Mouse (Mus musculus) E14TG2a.4 (cell line): ENCODE measurements around the gene Adora2a.

Experiments used
- H3K27me3 ChIP-seq: 2 replicates; pipeline ENCODE4 v1.6.1; 2014; ENCODE audit warnings: low read length, control low read depth; ENCODE audit not compliant: insufficient read depth
- H3K36me3 ChIP-seq: 2 replicates; pipeline ENCODE4 v1.6.1; 2014; ENCODE audit warnings: low read length, control low read depth; ENCODE audit not compliant: insufficient read depth
- H3K4me1 ChIP-seq: replicated peaks from 2 replicates; pipeline ENCODE4 v1.6.1; 2014; ENCODE audit warnings: low read depth, low read length, control low read depth
- H3K4me3 ChIP-seq: replicated peaks from 2 replicates; pipeline ENCODE4 v1.5.1; 2014; ENCODE audit warnings: mild to moderate bottlenecking, low read length
- H3K9me3 ChIP-seq: 2 replicates; pipeline ENCODE4 v1.6.1; 2014; ENCODE audit warnings: low read length, control low read depth
- CTCF ChIP-seq: conservative IDR thresholded peaks from 2 replicates; pipeline ENCODE4 v1.5.1; 2014; ENCODE audit warnings: low read length
- NANOG ChIP-seq: IDR thresholded peaks from 2 replicates; pipeline ENCODE4 v1.6.1; 2014; ENCODE audit warnings: borderline replicate concordance, low read length, mixed read lengths
- POU5F1 ChIP-seq: IDR thresholded peaks from 2 replicates; pipeline ENCODE4 v1.6.1; 2014; ENCODE audit warnings: low read length, borderline replicate concordance

Gene Adora2a

GRCm38 (mm10) chr10:75316908-75317761 lies 458 bp downstream of the Adora2a start:
- peaks cover 20% of the 10 kb centered on the region for H3K4me1 ChIP-seq
- H3K9me3 ChIP-seq, result peaks cover 5% of the 10 kb centered on the region; the same call in 1 of the 2 replicates
- peaks cover 8% of the 10 kb centered on the region for H3K36me3 ChIP-seq
- H3K4me3 ChIP-seq, result peak overlapping the region; percentile 84
- peaks cover 65% of the 10 kb centered on the region for H3K27me3 ChIP-seq
- no peak for TF ChIP-seq CTCF
- no peak for TF ChIP-seq POU5F1
- no peak for TF ChIP-seq NANOG

DNA sequence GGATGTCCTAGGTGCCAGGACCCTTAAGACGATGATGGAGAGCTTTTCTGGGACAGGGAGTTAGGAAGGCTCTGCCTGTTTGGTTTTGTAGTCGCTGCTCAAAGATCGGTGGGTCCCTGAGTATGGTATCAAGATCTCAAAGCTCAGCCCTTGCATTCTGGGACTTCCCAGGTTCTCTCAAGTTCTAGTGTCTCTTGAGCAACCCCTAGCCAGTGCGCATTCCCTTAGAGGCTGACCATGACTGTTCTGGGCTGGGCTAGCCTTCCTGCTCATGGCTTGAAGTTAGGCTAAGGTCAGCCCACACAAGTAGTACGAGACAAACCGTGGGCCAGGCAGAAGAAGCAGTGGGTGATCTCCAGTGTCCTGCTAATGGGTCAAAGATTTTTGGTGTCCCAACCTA lies 1.5 kb downstream of the Adora2a start:
- Histone ChIP-seq H3K27me3 (peaks cover 73% of the 10 kb centered on the region), H3K4me3 (0 out of 2 replicates have a peak overlapping the region, but pooled peaks have one; percentile 84), H3K36me3 (no peaks in the 10 kb centered on the region), H3K9me3 (peaks cover 5% of the 10 kb centered on the region; the same call in 1 of the 2 replicates), H3K4me1 (peaks cover 15% of the 10 kb centered on the region)
- TF ChIP-seq POU5F1 (no peak), NANOG (no peak), CTCF (no peak)

DNA sequence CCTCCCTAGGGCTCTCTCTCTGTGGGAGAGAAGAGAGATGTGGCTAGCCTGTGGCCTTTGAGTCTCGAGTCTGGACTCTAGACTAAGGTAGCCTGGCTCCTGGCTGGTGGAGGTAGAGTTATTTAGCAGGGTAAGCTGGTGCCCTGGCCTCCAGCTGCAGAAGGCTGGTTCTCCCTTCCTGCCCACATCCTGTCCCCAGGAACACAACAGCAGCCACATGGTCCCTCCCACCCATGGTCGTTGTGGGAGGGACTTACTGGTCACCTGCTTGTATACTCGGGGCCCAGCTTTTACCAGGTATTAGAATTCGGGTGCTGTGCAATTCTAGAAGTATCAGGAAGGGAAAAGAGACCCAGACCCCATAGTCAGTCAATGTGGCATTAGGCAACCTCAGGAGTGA lies 3.6 kb downstream of the Adora2a start:
- TF ChIP-seq POU5F1 (no peak), NANOG (no peak), CTCF (no peak)
- Histone ChIP-seq H3K27me3 (peaks cover 95% of the 10 kb centered on the region), H3K9me3 (peaks cover 5% of the 10 kb centered on the region; the same call in 1 of the 2 replicates), H3K4me1 (peaks cover 22% of the 10 kb centered on the region), H3K36me3 (no peaks in the 10 kb centered on the region), H3K4me3 (no peak overlapping the region)

DNA sequence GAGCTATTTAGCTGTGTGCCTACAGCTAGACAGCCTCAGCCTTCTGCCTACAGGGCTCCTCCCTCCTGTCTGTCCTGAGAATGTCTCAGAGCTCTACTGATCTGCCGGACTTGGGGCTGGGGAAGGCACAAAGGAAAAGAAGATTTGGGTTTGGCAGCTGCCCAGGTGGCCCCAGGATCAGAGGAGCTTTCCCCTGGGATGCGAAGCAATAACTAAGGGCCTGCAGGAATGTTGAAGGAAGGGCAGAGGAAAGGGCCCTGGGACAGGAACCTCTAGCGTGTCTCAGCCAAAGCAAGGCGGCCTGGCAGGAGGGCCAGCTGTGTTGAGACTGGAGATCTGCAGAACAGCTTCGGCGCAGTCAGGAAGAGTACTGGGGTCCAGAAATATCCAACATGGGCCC lies 6.3 kb downstream of the Adora2a start:
- TF ChIP-seq NANOG, result no peak
- TF ChIP-seq POU5F1, result no peak
- TF ChIP-seq CTCF, result no peak
- no peaks in the 10 kb centered on the region for H3K36me3 ChIP-seq
- no peak overlapping the region for H3K4me3 ChIP-seq
- peaks cover 5% of the 10 kb centered on the region; the same call in 1 of the 2 replicates for H3K9me3 ChIP-seq
- peaks cover 22% of the 10 kb centered on the region for H3K4me1 ChIP-seq
- H3K27me3 ChIP-seq, result peaks cover 95% of the 10 kb centered on the region

DNA sequence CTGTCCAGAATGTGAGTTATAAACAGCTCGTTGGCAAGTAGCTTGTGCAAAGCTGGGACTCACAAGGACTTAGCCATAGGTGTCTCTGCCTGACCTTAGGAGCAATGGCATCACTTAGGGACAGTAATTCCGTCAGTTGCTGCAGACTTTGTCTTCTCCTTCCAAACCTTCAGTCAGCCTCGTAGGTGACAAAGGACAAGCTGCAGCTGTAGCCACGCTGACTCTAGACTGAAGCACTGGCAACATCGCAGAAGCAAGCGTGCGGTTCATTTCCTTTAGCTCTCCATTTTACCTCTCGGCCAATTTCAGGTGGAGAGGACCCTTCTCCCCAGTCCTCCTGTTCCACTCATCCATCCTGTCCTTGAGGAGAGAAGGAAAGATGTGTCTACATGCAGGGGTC lies 7.3 kb downstream of the Adora2a start:
- no peak for TF ChIP-seq NANOG
- TF ChIP-seq POU5F1, result no peak
- no peak for TF ChIP-seq CTCF
- H3K4me3 ChIP-seq, result no peak overlapping the region
- H3K4me1 ChIP-seq, result peaks cover 20% of the 10 kb centered on the region
- no peaks in the 10 kb centered on the region for H3K36me3 ChIP-seq
- H3K9me3 ChIP-seq, result no peaks in the 10 kb centered on the region
- peaks cover 91% of the 10 kb centered on the region for H3K27me3 ChIP-seq

GRCm38 (mm10) chr10:75324391-75324790 lies 7.7 kb downstream of the Adora2a start:
- Histone ChIP-seq H3K27me3 (peaks cover 90% of the 10 kb centered on the region), H3K36me3 (no peaks in the 10 kb centered on the region), H3K4me3 (0 out of 2 replicates have a peak overlapping the region, but pooled peaks have one; percentile 13), H3K9me3 (no peaks in the 10 kb centered on the region), H3K4me1 (peaks cover 20% of the 10 kb centered on the region)
- TF ChIP-seq POU5F1, result no peak
- TF ChIP-seq NANOG, result no peak
- TF ChIP-seq CTCF, result no peak

DNA sequence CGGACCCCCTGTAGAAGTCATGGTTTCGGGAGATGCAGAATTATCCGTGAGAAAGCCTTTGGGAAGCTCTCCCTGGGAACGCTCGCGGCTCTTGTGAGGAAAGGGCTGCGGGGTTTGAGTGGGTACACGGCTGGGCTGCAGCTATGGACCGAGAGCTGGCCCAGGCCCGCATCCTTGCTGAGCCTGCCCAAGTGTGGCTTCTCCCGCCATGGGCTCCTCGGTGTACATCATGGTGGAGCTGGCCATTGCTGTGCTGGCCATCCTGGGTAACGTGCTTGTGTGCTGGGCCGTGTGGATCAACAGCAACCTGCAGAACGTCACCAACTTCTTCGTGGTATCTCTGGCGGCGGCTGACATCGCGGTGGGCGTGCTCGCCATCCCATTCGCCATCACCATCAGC lies 9.1 kb downstream of the Adora2a start:
- TF ChIP-seq POU5F1 (no peak), CTCF (no peak)
- peaks cover 20% of the 10 kb centered on the region for H3K4me1 ChIP-seq
- H3K36me3 ChIP-seq, result no peaks in the 10 kb centered on the region
- H3K4me3 ChIP-seq, result peak overlapping the region; percentile 58
- H3K9me3 ChIP-seq, result no peaks in the 10 kb centered on the region
- H3K27me3 ChIP-seq, result peaks cover 84% of the 10 kb centered on the region

- Histone ChIP-seq H3K4me3 (peak overlapping the region; percentile 58), H3K27me3 (peaks cover 79% of the 10 kb centered on the region), H3K36me3 (no peaks in the 10 kb centered on the region), H3K4me1 (peaks cover 20% of the 10 kb centered on the region), H3K9me3 (no peaks in the 10 kb centered on the region)
- no peak for TF ChIP-seq POU5F1
- no peak for TF ChIP-seq CTCF
- no peak for TF ChIP-seq NANOG
These were observed 9.9 kb downstream of the Adora2a start for GRCm38 (mm10) chr10:75326553-75326952.

GRCm38 (mm10) chr10:75327081-75327480 lies 10.4 kb downstream of the Adora2a start:
- no peaks in the 10 kb centered on the region for H3K36me3 ChIP-seq
- H3K27me3 ChIP-seq, result peaks cover 79% of the 10 kb centered on the region
- no peaks in the 10 kb centered on the region for H3K9me3 ChIP-seq
- H3K4me1 ChIP-seq, result peaks cover 20% of the 10 kb centered on the region
- H3K4me3 ChIP-seq, result no peak overlapping the region
- TF ChIP-seq NANOG (no peak), POU5F1 (no peak), CTCF (no peak)
